13 mouse cellular contexts compared by ENCODE assay signal in genomic region chr8:76346150-76346549, GRCm38 (mm10).
DNase-seq lines count a peak whose midpoint lies in the region; ATAC-seq and TF ChIP-seq lines count a peak whose summit lies in the region.
"Had no signal": no experiment of that assay in that cellular context is flagged by ENCODE, and none has a peak within 500 bp of the region (broad histone marks: within the 10 kb centered on the region; RNA-seq: fewer than 3 reads in every experiment).

No protein-coding gene starts in this region.

- H3K4me3 ChIP-seq in heart, embryonic 12.5 days, result no peak overlapping the region
- H3K4me3 ChIP-seq in limb, embryonic 14.5 days (replicated peaks; ENCODE audit: low read length), result no peak overlapping the region
- H3K4me3 ChIP-seq in limb, embryonic 10.5 days, result no peak overlapping the region
- H3K4me3 ChIP-seq in intestine, embryonic 16.5 days (ENCODE audit: low read length), result no peak overlapping the region
- H3K4me3 ChIP-seq: heart, embryonic 15.5 days; midbrain, embryonic 12.5 days had no signal

- H3K9me3 ChIP-seq in heart, embryonic 12.5 days (replicated peaks), result no peaks in the 10 kb centered on the region
- H3K9me3 ChIP-seq in limb, embryonic 14.5 days (ENCODE audit: control insufficient read depth, low read length), result no peaks in the 10 kb centered on the region
- H3K9me3 ChIP-seq in limb, embryonic 10.5 days (replicated peaks), result no peaks in the 10 kb centered on the region
- no peaks in the 10 kb centered on the region for H3K9me3 ChIP-seq in intestine, embryonic 16.5 days (ENCODE audit: control insufficient read depth, low read length)
- H3K9me3 ChIP-seq: heart, embryonic 15.5 days; midbrain, embryonic 12.5 days had no signal

- no peak for TF ChIP-seq POLR2A in limb, embryonic 14.5 days (IDR thresholded peaks at IDR 0.05; ENCODE audit: borderline replicate concordance, extremely low read depth, insufficient read depth, insufficient read length)

- ATAC-seq in heart, embryonic 12.5 days (ENCODE audit: insufficient number of reproducible peaks, low FRiP score), result no peak
- no peak for ATAC-seq in limb, embryonic 14.5 days (ENCODE audit: low FRiP score, low read depth)
- ATAC-seq in intestine, embryonic 16.5 days, result no peak
- ATAC-seq: intestine, postnatal 0 days had no signal

- intact Hi-C loops in heart, postnatal 25 days (cut with DNase I), result no loop called here

- H3K9ac ChIP-seq in heart, embryonic 12.5 days, result no peak overlapping the region
- H3K9ac ChIP-seq in limb, embryonic 14.5 days (ENCODE audit: low read depth, low read length, severe bottlenecking), result no peak overlapping the region
- no peak overlapping the region for H3K9ac ChIP-seq in intestine, embryonic 16.5 days (ENCODE audit: low read depth, low read length)
- H3K9ac ChIP-seq: heart, embryonic 15.5 days; midbrain, embryonic 12.5 days had no signal

- no peaks in the 10 kb centered on the region for H3K4me1 ChIP-seq in heart, embryonic 12.5 days (replicated peaks)
- peaks cover 2% of the 10 kb centered on the region; the same call in 1 of the 2 replicates for H3K4me1 ChIP-seq in limb, embryonic 14.5 days (ENCODE audit: control insufficient read depth, insufficient read depth, low read length)
- H3K4me1 ChIP-seq in limb, embryonic 10.5 days, result no peaks in the 10 kb centered on the region
- no peaks in the 10 kb centered on the region for H3K4me1 ChIP-seq in intestine, embryonic 16.5 days (ENCODE audit: control insufficient read depth, insufficient read depth, low read length)
- H3K4me1 ChIP-seq: heart, embryonic 15.5 days; midbrain, embryonic 12.5 days had no signal

- peak; percentile 17 for DNase-seq in heart, adult 18-20 months
- peak; percentile 15 for DNase-seq in limb, embryonic 14.5 days (ENCODE audit: low spot score)
- no peak for DNase-seq in limb, embryonic 10.5 days (ENCODE audit: low spot score)
- DNase-seq in heart, postnatal 25 days (ENCODE audit: low spot score), result peak; percentile 4
- DNase-seq in skeletal muscle tissue, adult 2 months (ENCODE audit: low read depth, low spot score), result peak; percentile 21
- DNase-seq in adrenal gland, postnatal 4 days (ENCODE audit: low spot score in 2 of 2), result no peak
- DNase-seq: right cerebral cortex, postnatal 25 days; thymus, postnatal 14 days had no signal

- H3K27me3 ChIP-seq in heart, embryonic 12.5 days (replicated peaks), result no peaks in the 10 kb centered on the region
- H3K27me3 ChIP-seq in limb, embryonic 14.5 days (ENCODE audit: control insufficient read depth, insufficient read depth, low read length), result no peaks in the 10 kb centered on the region
- H3K27me3 ChIP-seq in limb, embryonic 10.5 days (ENCODE audit: low read depth, poor library complexity, severe bottlenecking), result no peaks in the 10 kb centered on the region
- H3K27me3 ChIP-seq in intestine, embryonic 16.5 days (replicated peaks; ENCODE audit: control insufficient read depth, insufficient read depth, low read length), result no peaks in the 10 kb centered on the region
- H3K27me3 ChIP-seq: heart, embryonic 15.5 days; midbrain, embryonic 12.5 days had no signal

- no peak overlapping the region for H3K27ac ChIP-seq in heart, embryonic 12.5 days (ENCODE audit: poor library complexity, severe bottlenecking)
- no peak overlapping the region for H3K27ac ChIP-seq in limb, embryonic 14.5 days (replicated peaks; ENCODE audit: low read depth, low read length)
- no peak overlapping the region for H3K27ac ChIP-seq in limb, embryonic 10.5 days
- H3K27ac ChIP-seq in intestine, embryonic 16.5 days (ENCODE audit: low read length), result no peak overlapping the region
- H3K27ac ChIP-seq: heart, embryonic 15.5 days; midbrain, embryonic 12.5 days had no signal

- no peak overlapping the region for H3K4me2 ChIP-seq in heart, embryonic 12.5 days
- no peak overlapping the region for H3K4me2 ChIP-seq in limb, embryonic 14.5 days (replicated peaks; ENCODE audit: low read depth, low read length, severe bottlenecking)
- H3K4me2 ChIP-seq in intestine, embryonic 16.5 days (ENCODE audit: low read depth, low read length), result no peak overlapping the region
- H3K4me2 ChIP-seq: heart, embryonic 15.5 days; midbrain, embryonic 12.5 days had no signal

- 72% methylated on average over 4 of the region's 4 CpGs for WGBS in heart, embryonic 12.5 days
- WGBS in limb, embryonic 14.5 days, result 76% methylated on average over 4 of the region's 4 CpGs
- WGBS in limb, embryonic 10.5 days, result 87% methylated on average over 4 of the region's 4 CpGs
- WGBS in intestine, embryonic 16.5 days, result 60% methylated on average over 4 of the region's 4 CpGs

- H3K36me3 ChIP-seq in heart, embryonic 12.5 days, result no peaks in the 10 kb centered on the region
- no peaks in the 10 kb centered on the region for H3K36me3 ChIP-seq in limb, embryonic 14.5 days (ENCODE audit: control insufficient read depth, insufficient read depth, low read length)
- no peaks in the 10 kb centered on the region for H3K36me3 ChIP-seq in limb, embryonic 10.5 days
- H3K36me3 ChIP-seq in intestine, embryonic 16.5 days (ENCODE audit: control insufficient read depth, insufficient read depth, low read length), result no peaks in the 10 kb centered on the region
- H3K36me3 ChIP-seq: heart, embryonic 15.5 days; midbrain, embryonic 12.5 days had no signal

Comparison
In these comparisons a context has a peak if more than half of its experiments do, and no peak if none do; other contexts are left out.
1. DNase-seq: peak in heart, adult 18-20 months (2 of 2), limb, embryonic 14.5 days (single experiment), heart, postnatal 25 days (single experiment) and skeletal muscle tissue, adult 2 months (single experiment); none in limb, embryonic 10.5 days (single experiment) and adrenal gland, postnatal 4 days (0 of 2).